Mouse (Mus musculus): ENCODE results near the gene Olfr1315-ps1. TPM values are rescaled to one million over a fixed set of nuclear protein-coding genes. Genes with fewer than 3 reads are reported as not detected.

The Olfr1315-ps1 gene
- polyA plus RNA-seq (2015; fragmentation: Nextera tagmentation; extraction: Ambion mirVana): not detected in 2 replicates

- Histone ChIP-seq H3K27me3 (replicated peaks; ENCODE audit: control insufficient read depth, insufficient read depth, low read length) (no peaks in the 10 kb centered on the region), H3K36me3 (ENCODE audit: control insufficient read depth, insufficient read depth, low read length) (no peaks in the 10 kb centered on the region), H3K4me3 (ENCODE audit: low read length) (no peak within 1 kb of the TSS), H3K9me3 (ENCODE audit: control insufficient read depth, low read length) (no peaks in the 10 kb centered on the region), H3K4me1 (ENCODE audit: control insufficient read depth, insufficient read depth, low read depth, low read length) (no peaks in the 10 kb centered on the region), H3K27ac (ENCODE audit: low read depth, low read length) (no peak within 1 kb of the TSS), H3K4me2 (ENCODE audit: low read length) (no peak within 1 kb of the TSS), H3K9ac (ENCODE audit: low read depth, low read length) (no peak within 1 kb of the TSS)
- 77% methylated on average over 1 of the region's 1 CpGs for WGBS
- ATAC-seq: no peak
Measured at GRCm38 (mm10) chr2:112115340-112115739, at the start of gene Olfr1315-ps1. Olfr1315-ps1 (minus strand) TSS chr2:112115440.

- no peak for ATAC-seq
- H3K4me2 ChIP-seq (ENCODE audit: low read length): no peak within 1 kb of the TSS
- no peaks in the 10 kb centered on the region for H3K4me1 ChIP-seq (ENCODE audit: control insufficient read depth, insufficient read depth, low read depth, low read length)
Measured at GRCm38 (mm10) chr2:112153898-112154297, 38.7 kb upstream of the Olfr1315-ps1 start, which contains the start of gene Olfr1318. Olfr1318 (plus strand) TSS chr2:112154198.

GRCm38 (mm10) chr2:112140029-112140428 lies 24.8 kb upstream of the Olfr1315-ps1 start, which contains the start of gene Olfr1317:
Olfr1317 (plus strand) TSS chr2:112140329.
- H3K4me1 ChIP-seq (ENCODE audit: control insufficient read depth, insufficient read depth, low read depth, low read length): no peaks in the 10 kb centered on the region
- 66% methylated on average over 2 of the region's 2 CpGs for WGBS

More at GRCm38 (mm10) chr2:112153898-112154297, 38.7 kb upstream of the Olfr1315-ps1 start, which contains the start of gene Olfr1318:
- H3K9me3 ChIP-seq (ENCODE audit: control insufficient read depth, low read length): no peaks in the 10 kb centered on the region
- no peak within 1 kb of the TSS for H3K4me3 ChIP-seq (ENCODE audit: low read length)
- no peaks in the 10 kb centered on the region for H3K36me3 ChIP-seq (ENCODE audit: control insufficient read depth, insufficient read depth, low read length)
- H3K27me3 ChIP-seq (replicated peaks; ENCODE audit: control insufficient read depth, insufficient read depth, low read length): no peaks in the 10 kb centered on the region
- H3K9ac ChIP-seq (ENCODE audit: low read depth, low read length): no peak within 1 kb of the TSS
- H3K27ac ChIP-seq (ENCODE audit: low read depth, low read length): no peak within 1 kb of the TSS

GRCm38 (mm10) chr2:112134877-112135276 lies 19.6 kb upstream of the Olfr1315-ps1 start, which contains the start of gene Olfr1316:
Olfr1316 (minus strand) TSS chr2:112134977.
- H3K9me3 ChIP-seq (ENCODE audit: control insufficient read depth, low read length): no peaks in the 10 kb centered on the region
- no peak within 1 kb of the TSS for H3K27ac ChIP-seq (ENCODE audit: low read depth, low read length)
- H3K4me2 ChIP-seq (ENCODE audit: low read length): no peak within 1 kb of the TSS
- H3K36me3 ChIP-seq (ENCODE audit: control insufficient read depth, insufficient read depth, low read length): no peaks in the 10 kb centered on the region
- WGBS: 86% methylated on average over 2 of the region's 2 CpGs
- no peak within 1 kb of the TSS for H3K4me3 ChIP-seq (ENCODE audit: low read length)
- no peak for ATAC-seq
- no peaks in the 10 kb centered on the region for H3K4me1 ChIP-seq (ENCODE audit: control insufficient read depth, insufficient read depth, low read depth, low read length)
- H3K9ac ChIP-seq (ENCODE audit: low read depth, low read length): no peak within 1 kb of the TSS
- H3K27me3 ChIP-seq (replicated peaks; ENCODE audit: control insufficient read depth, insufficient read depth, low read length): no peaks in the 10 kb centered on the region

More at GRCm38 (mm10) chr2:112140029-112140428, 24.8 kb upstream of the Olfr1315-ps1 start, which contains the start of gene Olfr1317:
- Histone ChIP-seq H3K9me3 (ENCODE audit: control insufficient read depth, low read length) (no peaks in the 10 kb centered on the region), H3K27ac (ENCODE audit: low read depth, low read length) (no peak within 1 kb of the TSS), H3K27me3 (replicated peaks; ENCODE audit: control insufficient read depth, insufficient read depth, low read length) (no peaks in the 10 kb centered on the region), H3K4me2 (ENCODE audit: low read length) (no peak within 1 kb of the TSS), H3K9ac (ENCODE audit: low read depth, low read length) (no peak within 1 kb of the TSS), H3K36me3 (ENCODE audit: control insufficient read depth, insufficient read depth, low read length) (no peaks in the 10 kb centered on the region), H3K4me3 (ENCODE audit: low read length) (no peak within 1 kb of the TSS)
- no peak for ATAC-seq

- no peaks in the 10 kb centered on the region for H3K27me3 ChIP-seq (replicated peaks; ENCODE audit: control insufficient read depth, insufficient read depth, low read length)
- H3K4me1 ChIP-seq (ENCODE audit: control insufficient read depth, insufficient read depth, low read depth, low read length): no peaks in the 10 kb centered on the region
- no peaks in the 10 kb centered on the region for H3K36me3 ChIP-seq (ENCODE audit: control insufficient read depth, insufficient read depth, low read length)
- H3K27ac ChIP-seq (ENCODE audit: low read depth, low read length): no peak within 1 kb of the TSS
- no peak within 1 kb of the TSS for H3K9ac ChIP-seq (ENCODE audit: low read depth, low read length)
- no peak for ATAC-seq
- no peak within 1 kb of the TSS for H3K4me3 ChIP-seq (ENCODE audit: low read length)
- no peaks in the 10 kb centered on the region for H3K9me3 ChIP-seq (ENCODE audit: control insufficient read depth, low read length)
- no peak within 1 kb of the TSS for H3K4me2 ChIP-seq (ENCODE audit: low read length)
Measured at GRCm38 (mm10) chr2:112096681-112097080, 18.6 kb downstream of the Olfr1315-ps1 start, which contains the start of gene Olfr1314. Olfr1314 (minus strand) TSS chr2:112096781.

- no peaks in the 10 kb centered on the region for H3K27me3 ChIP-seq (replicated peaks; ENCODE audit: control insufficient read depth, insufficient read depth, low read length)
- ATAC-seq: no peak
- no peak within 1 kb of the TSS for H3K27ac ChIP-seq (ENCODE audit: low read depth, low read length)
- H3K4me1 ChIP-seq (ENCODE audit: control insufficient read depth, insufficient read depth, low read depth, low read length): no peaks in the 10 kb centered on the region
- H3K4me3 ChIP-seq (ENCODE audit: low read length): no peak within 1 kb of the TSS
- no peak within 1 kb of the TSS for H3K4me2 ChIP-seq (ENCODE audit: low read length)
- H3K9me3 ChIP-seq (ENCODE audit: control insufficient read depth, low read length): no peaks in the 10 kb centered on the region
- H3K9ac ChIP-seq (ENCODE audit: low read depth, low read length): no peak within 1 kb of the TSS
- no peaks in the 10 kb centered on the region for H3K36me3 ChIP-seq (ENCODE audit: control insufficient read depth, insufficient read depth, low read length)
Measured at GRCm38 (mm10) chr2:112077743-112078142, 37.5 kb downstream of the Olfr1315-ps1 start, which contains the start of gene Olfr1313. Olfr1313 (minus strand) TSS chr2:112077843.

Other genes starting within 250 kb of the Olfr1315-ps1 start
- gene Olfr1305, start 238.3 kb downstream of the Olfr1315-ps1 start, polyA plus RNA-seq (2015; fragmentation: Nextera tagmentation; extraction: Ambion mirVana): not detected in 2 replicates
- gene Olfr1306, start 199.2 kb downstream of the Olfr1315-ps1 start, polyA plus RNA-seq (2015; fragmentation: Nextera tagmentation; extraction: Ambion mirVana): not detected in 2 replicates
- 0.01 TPM in 1 of 2 replicates, not detected in the other for gene Olfr1307, start 166.0 kb downstream of the Olfr1315-ps1 start, polyA plus RNA-seq (2015; fragmentation: Nextera tagmentation; extraction: Ambion mirVana)
- not detected in 2 replicates for gene Olfr1308, start 150.5 kb downstream of the Olfr1315-ps1 start, polyA plus RNA-seq (2015; fragmentation: Nextera tagmentation; extraction: Ambion mirVana)
- not detected in 2 replicates for gene Olfr1309, start 125.2 kb downstream of the Olfr1315-ps1 start, polyA plus RNA-seq (2015; fragmentation: Nextera tagmentation; extraction: Ambion mirVana)
- not detected in 2 replicates for gene Olfr1310, start 102.7 kb downstream of the Olfr1315-ps1 start, polyA plus RNA-seq (2015; fragmentation: Nextera tagmentation; extraction: Ambion mirVana)
- not detected in 2 replicates for gene Olfr1311, start 91.0 kb downstream of the Olfr1315-ps1 start, polyA plus RNA-seq (2015; fragmentation: Nextera tagmentation; extraction: Ambion mirVana)
- gene Olfr1312, start 65.2 kb downstream of the Olfr1315-ps1 start, polyA plus RNA-seq (2015; fragmentation: Nextera tagmentation; extraction: Ambion mirVana): not detected in 2 replicates
- not detected in 2 replicates for gene Olfr1313, start 37.6 kb downstream of the Olfr1315-ps1 start, polyA plus RNA-seq (2015; fragmentation: Nextera tagmentation; extraction: Ambion mirVana)
- not detected in 2 replicates for gene Olfr1314, start 18.7 kb downstream of the Olfr1315-ps1 start, polyA plus RNA-seq (2015; fragmentation: Nextera tagmentation; extraction: Ambion mirVana)
- gene Olfr1316, start 19.5 kb upstream of the Olfr1315-ps1 start, polyA plus RNA-seq (2015; fragmentation: Nextera tagmentation; extraction: Ambion mirVana): not detected in 2 replicates
- not detected in 2 replicates for gene Olfr1317, start 24.9 kb upstream of the Olfr1315-ps1 start, polyA plus RNA-seq (2015; fragmentation: Nextera tagmentation; extraction: Ambion mirVana)
- 0.04 and 0.10 TPM in 2 replicates for gene Olfr1318, start 38.8 kb upstream of the Olfr1315-ps1 start, polyA plus RNA-seq (2015; fragmentation: Nextera tagmentation; extraction: Ambion mirVana)
- gene Lpcat4, start 124.0 kb upstream of the Olfr1315-ps1 start, polyA plus RNA-seq (2015; fragmentation: Nextera tagmentation; extraction: Ambion mirVana): 28.5 and 32.4 TPM in 2 replicates
- 0.04 TPM in 1 of 2 replicates, not detected in the other for gene Nutm1, start 143.9 kb upstream of the Olfr1315-ps1 start, polyA plus RNA-seq (2015; fragmentation: Nextera tagmentation; extraction: Ambion mirVana)
- gene Nop10, start 146.5 kb upstream of the Olfr1315-ps1 start, polyA plus RNA-seq (2015; fragmentation: Nextera tagmentation; extraction: Ambion mirVana): 165 and 189 TPM in 2 replicates
- gene Slc12a6, start 150.4 kb upstream of the Olfr1315-ps1 start, polyA plus RNA-seq (2015; fragmentation: Nextera tagmentation; extraction: Ambion mirVana): 14.7 and 17.5 TPM in 2 replicates
- not detected in 2 replicates for gene Gm21985, start 150.9 kb upstream of the Olfr1315-ps1 start, polyA plus RNA-seq (2015; fragmentation: Nextera tagmentation; extraction: Ambion mirVana)